Mouse (Mus musculus) heart, adult 2 months (tissue): ENCODE measurements at regions not wholly inside any gene's neighbourhood (a gene's known extent, or its start where the extent isn't known, plus 50 kb on each side); places are given as distances from the start of the nearest gene placed in this dataset.

Source experiments
- CTCF ChIP-seq: fragments of 200-600 bp; IDR thresholded peaks from 2 replicates; pipeline ENCODE4 v1.8.1; 2022; ENCODE audit warnings: antibody characterized with exemption, mild to moderate bottlenecking, moderate library complexity
- EP300 ChIP-seq: fragments of 200-500 bp; IDR thresholded peaks from 2 replicates; pipeline ENCODE4 v1.6.1; 2011; ENCODE audit warnings: low read depth, low read length, control low read depth; ENCODE audit not compliant: insufficient read depth
- POLR2A ChIP-seq: fragments of 200-500 bp; IDR thresholded peaks from 2 replicates; pipeline ENCODE4 v1.6.1; 2011; ENCODE audit warnings: mild to moderate bottlenecking, low read depth, low read length, control low read depth; ENCODE audit not compliant: insufficient read depth

DNA sequence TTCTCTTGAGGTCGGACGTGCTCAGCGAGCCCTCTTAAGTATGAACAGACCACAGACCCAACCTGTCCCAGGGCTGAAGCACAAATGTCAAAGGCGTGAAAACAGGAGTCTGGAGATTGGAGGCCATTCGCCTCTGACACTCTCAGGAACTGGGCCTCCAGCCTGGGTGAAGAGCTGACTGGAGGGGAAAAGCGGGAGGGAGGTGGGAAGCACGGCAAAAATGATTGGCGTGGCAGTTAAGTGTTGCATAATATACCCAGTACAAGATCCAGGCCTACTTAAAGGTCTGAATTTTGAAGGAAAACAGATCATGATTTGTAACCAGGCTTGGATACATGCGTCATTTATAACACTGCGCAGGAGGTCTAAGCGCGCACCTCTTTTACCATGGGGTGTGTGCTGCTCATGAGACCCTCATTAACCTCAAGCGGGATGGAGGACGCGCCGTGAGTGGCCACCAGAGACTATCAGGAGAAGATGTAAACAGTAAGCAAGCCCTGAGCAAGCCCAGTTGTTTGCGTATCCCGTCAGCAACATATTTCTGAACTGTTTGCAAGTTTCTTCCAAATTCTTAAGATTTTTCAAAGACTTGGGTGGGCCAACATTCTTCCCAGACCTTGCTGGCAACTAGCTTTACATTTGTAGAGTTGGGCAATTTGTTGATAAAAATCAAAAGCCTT, 444.0 kb upstream of the Nr2f2 start:
- TF ChIP-seq POLR2A (no peak), EP300 (no peak), CTCF (no peak)
